Mouse (Mus musculus): ENCODE data around the gene Slc48a1. TPM values are rescaled to one million over a fixed set of nuclear protein-coding genes. Genes with fewer than 3 reads are reported as not detected.
A peak's percentile ranks its signal among the peaks of the same experiment; 100 is the strongest.

The Slc48a1 gene
- polyA plus RNA-seq, 1 experiment from 2014 or later = 41.4 TPM

DNA sequence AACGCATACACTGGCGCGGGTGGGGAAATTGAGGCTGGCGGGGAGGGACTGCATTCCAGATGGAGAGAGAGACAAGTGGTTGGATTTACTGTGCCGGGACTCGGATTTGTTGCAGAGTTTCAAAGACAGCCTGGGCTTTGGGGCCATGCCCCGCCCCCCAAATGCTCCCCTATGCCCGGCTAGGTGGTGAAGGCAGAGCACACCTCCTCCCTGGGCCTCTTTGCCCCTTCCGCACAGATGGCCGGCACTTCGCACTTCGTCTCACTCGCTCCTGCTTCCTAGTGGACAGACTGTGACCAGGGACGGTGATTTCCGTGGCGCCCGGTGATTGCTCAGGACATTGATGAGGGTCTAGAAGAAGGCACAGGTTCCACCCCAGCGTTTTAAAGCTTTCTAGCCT is 10.1 kb upstream of the Slc48a1 start:
- no peak for ATAC-seq (ENCODE audit: low FRiP score, low read depth)
- H3K4me1 ChIP-seq = peaks cover 42% of the 10 kb centered on the region

DNA sequence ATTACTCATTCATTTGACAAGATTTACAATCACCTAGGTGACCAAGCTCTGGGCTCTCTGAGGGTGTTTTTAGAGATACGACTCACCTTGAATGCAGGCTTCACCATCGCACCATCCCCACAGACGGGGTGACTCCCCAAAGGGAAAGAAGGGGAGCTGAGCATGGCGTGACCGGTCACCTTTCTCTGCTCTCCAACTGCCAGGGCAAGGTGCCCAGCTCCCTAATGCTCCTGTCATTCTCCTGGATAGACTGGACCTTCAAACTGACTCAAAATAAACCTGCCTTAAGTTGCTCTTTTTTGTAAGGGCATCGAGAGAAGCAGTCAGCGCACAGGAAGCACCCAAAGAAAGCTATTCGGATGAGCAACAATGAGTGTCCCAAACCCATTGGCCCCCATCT is 8.0 kb upstream of the Slc48a1 start:
- no peak overlapping the region for H3K9ac ChIP-seq
- H3K4me3 ChIP-seq = no peak overlapping the region
- no peaks in the 10 kb centered on the region for H3K36me3 ChIP-seq
- no peaks in the 10 kb centered on the region for H3K9me3 ChIP-seq
- no peak for ATAC-seq (ENCODE audit: low FRiP score, low read depth)
- no peak overlapping the region for H3K4me2 ChIP-seq (replicated peaks)
- peaks cover 35% of the 10 kb centered on the region for H3K4me1 ChIP-seq
- no peak overlapping the region for H3K27ac ChIP-seq
- 93% methylated on average over 8 of the region's 8 CpGs for WGBS
- peaks cover 42% of the 10 kb centered on the region for H3K27me3 ChIP-seq (replicated peaks)

More for the DNA sequence above, 10.1 kb upstream of the Slc48a1 start:
- peaks cover 51% of the 10 kb centered on the region for H3K27me3 ChIP-seq (replicated peaks)
- H3K4me2 ChIP-seq (replicated peaks) = peak overlapping the region; percentile 74
- H3K27ac ChIP-seq = no peak overlapping the region
- under 1% methylated on average over 18 of the region's 18 CpGs for WGBS
- no peaks in the 10 kb centered on the region for H3K9me3 ChIP-seq
- peak overlapping the region; percentile 35 for H3K4me3 ChIP-seq
- H3K9ac ChIP-seq = peak overlapping the region; percentile 41
- H3K36me3 ChIP-seq = no peaks in the 10 kb centered on the region

- Histone ChIP-seq H3K4me2 (replicated peaks) (no peak overlapping the region), H3K9ac (no peak overlapping the region), H3K9me3 (no peaks in the 10 kb centered on the region), H3K4me3 (no peak overlapping the region), H3K27ac (no peak overlapping the region), H3K36me3 (no peaks in the 10 kb centered on the region), H3K4me1 (peaks cover 8% of the 10 kb centered on the region), H3K27me3 (replicated peaks) (peaks cover 22% of the 10 kb centered on the region)
- no peak for ATAC-seq (ENCODE audit: low FRiP score, low read depth)
- 41% methylated on average over 5 of the region's 5 CpGs for WGBS
Measured at GRCm38 (mm10) chr15:97773108-97773507, 5.2 kb upstream of the Slc48a1 start.

DNA sequence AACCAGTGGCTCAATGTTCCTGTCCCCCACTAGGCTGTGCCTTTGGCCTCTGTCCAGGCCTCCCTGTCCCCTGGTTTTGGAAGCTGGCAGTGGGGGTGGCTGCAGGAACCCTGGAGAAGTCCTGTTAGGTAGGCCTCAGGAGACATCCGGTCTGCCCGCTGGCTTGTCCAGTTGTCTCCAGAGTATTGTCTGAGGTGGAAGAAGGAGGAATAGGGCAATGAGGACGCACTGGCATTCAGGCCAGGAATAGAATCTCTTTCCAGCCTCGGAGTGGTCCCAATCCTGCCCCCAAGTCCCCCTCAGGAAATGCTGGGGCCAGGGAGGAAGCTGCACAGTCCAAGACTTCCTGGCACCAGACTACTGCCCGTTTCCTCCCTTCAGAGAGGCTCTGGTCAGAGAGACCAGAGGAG is 4.4 kb upstream of the Slc48a1 start:
- H3K36me3 ChIP-seq = no peaks in the 10 kb centered on the region
- no peaks in the 10 kb centered on the region for H3K9me3 ChIP-seq
- no peak overlapping the region for H3K9ac ChIP-seq
- no peak overlapping the region for H3K4me2 ChIP-seq (replicated peaks)
- no peak for ATAC-seq (ENCODE audit: low FRiP score, low read depth)
- no peak overlapping the region for H3K4me3 ChIP-seq
- H3K27me3 ChIP-seq (replicated peaks) = peaks cover 15% of the 10 kb centered on the region
- 72% methylated on average over 5 of the region's 5 CpGs for WGBS
- H3K4me1 ChIP-seq = 0 out of 2 replicates have a peak, but pooled peaks cover 4% of the 10 kb centered on the region
- no peak overlapping the region for H3K27ac ChIP-seq

DNA sequence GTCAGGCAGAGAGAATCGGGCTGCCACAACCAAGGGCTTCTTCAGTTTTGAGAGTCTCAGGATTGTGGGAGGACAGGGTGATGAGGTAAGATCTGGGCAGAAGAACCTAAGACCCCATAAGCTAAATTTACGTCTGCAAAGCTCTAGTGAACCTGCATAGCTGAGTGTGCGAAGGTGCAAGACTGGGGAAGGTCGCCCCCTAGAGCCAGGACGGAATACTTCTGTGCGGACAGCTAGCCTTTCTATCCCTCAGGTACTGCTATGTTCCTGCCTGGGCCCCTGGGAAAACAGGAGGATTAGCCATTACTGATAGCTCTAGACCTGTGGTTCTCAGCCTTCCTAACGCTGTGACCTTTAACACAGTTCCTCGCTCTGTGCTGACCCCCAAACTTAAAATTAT is 1.8 kb upstream of the Slc48a1 start:
- Histone ChIP-seq H3K9ac (no peak overlapping the region), H3K36me3 (no peaks in the 10 kb centered on the region), H3K27ac (no peak overlapping the region), H3K27me3 (replicated peaks) (0 out of 2 replicates have a peak, but pooled peaks cover 2% of the 10 kb centered on the region), H3K4me3 (no peak overlapping the region), H3K9me3 (no peaks in the 10 kb centered on the region), H3K4me1 (0 out of 2 replicates have a peak, but pooled peaks cover 4% of the 10 kb centered on the region), H3K4me2 (replicated peaks) (no peak overlapping the region)
- no peak for ATAC-seq (ENCODE audit: low FRiP score, low read depth)
- 14% methylated on average over 8 of the region's 8 CpGs for WGBS

DNA sequence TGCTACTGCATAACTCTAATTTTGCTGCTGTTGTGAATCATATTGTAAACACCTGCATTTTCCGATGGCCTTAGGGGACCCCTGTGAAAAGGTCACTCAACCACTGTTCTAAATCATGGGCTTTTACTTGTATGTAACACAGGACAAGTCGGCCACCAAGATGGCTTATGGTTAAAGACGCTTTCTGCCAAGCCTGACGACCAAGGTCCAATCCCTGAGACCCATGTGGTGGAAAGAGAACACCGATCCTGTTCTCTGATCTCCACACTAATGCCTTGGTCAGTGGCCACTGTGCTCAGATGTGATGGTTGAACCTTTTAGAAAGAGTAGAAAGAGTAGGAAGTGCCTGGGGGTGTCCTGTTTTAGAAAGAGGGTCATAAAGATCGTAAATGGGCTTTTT is 1.4 kb upstream of the Slc48a1 start:
- no peak overlapping the region for H3K4me3 ChIP-seq
- no peak overlapping the region for H3K9ac ChIP-seq
- H3K9me3 ChIP-seq = no peaks in the 10 kb centered on the region
- no peak for ATAC-seq (ENCODE audit: low FRiP score, low read depth)
- 0 out of 2 replicates have a peak, but pooled peaks cover 4% of the 10 kb centered on the region for H3K27me3 ChIP-seq (replicated peaks)
- 73% methylated on average over 6 of the region's 6 CpGs for WGBS
- no peak overlapping the region for H3K4me2 ChIP-seq (replicated peaks)
- H3K27ac ChIP-seq = no peak overlapping the region
- H3K36me3 ChIP-seq = no peaks in the 10 kb centered on the region
- 0 out of 2 replicates have a peak, but pooled peaks cover 4% of the 10 kb centered on the region for H3K4me1 ChIP-seq

DNA sequence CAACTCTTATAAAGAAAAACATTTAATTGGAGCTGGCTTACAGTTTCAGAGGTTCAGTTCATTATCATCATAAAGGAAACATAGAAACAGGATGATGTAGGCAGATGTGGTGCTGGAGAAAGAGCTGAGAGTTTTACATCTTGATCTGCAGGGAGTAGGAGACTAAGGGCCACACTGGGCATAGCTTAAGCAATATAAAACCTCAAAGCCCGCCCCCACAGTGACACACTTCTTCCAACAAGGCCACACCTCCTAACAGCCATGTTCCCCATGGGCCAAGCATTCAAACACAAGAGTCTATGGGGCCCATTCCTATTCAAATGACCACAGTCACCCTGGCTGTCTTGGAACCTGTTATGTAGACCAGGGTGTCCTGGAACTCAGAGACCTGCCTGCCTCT is 1.3 kb downstream of the Slc48a1 start:
- Histone ChIP-seq H3K27ac (no peak overlapping the region), H3K9me3 (no peaks in the 10 kb centered on the region)

GRCm38 (mm10) chr15:97780611-97781031 is 2.3 kb downstream of the Slc48a1 start:
- Histone ChIP-seq H3K27ac (no peak overlapping the region), H3K27me3 (replicated peaks) (0 out of 2 replicates have a peak, but pooled peaks cover 18% of the 10 kb centered on the region), H3K4me3 (no peak overlapping the region), H3K9ac (no peak overlapping the region), H3K9me3 (no peaks in the 10 kb centered on the region), H3K36me3 (no peaks in the 10 kb centered on the region), H3K4me2 (replicated peaks) (no peak overlapping the region), H3K4me1 (peaks cover 11% of the 10 kb centered on the region)
- whole genome bisulfite sequencing = 76% methylated on average over 12 of the region's 12 CpGs
- ATAC-seq (ENCODE audit: low FRiP score, low read depth) = no peak

More for the DNA sequence above, 1.3 kb downstream of the Slc48a1 start:
- ATAC-seq (ENCODE audit: low FRiP score, low read depth) = no peak
- H3K4me1 ChIP-seq = peaks cover 8% of the 10 kb centered on the region
- H3K4me2 ChIP-seq (replicated peaks) = no peak overlapping the region
- H3K27me3 ChIP-seq (replicated peaks) = 0 out of 2 replicates have a peak, but pooled peaks cover 18% of the 10 kb centered on the region
- H3K9ac ChIP-seq = no peak overlapping the region
- no peaks in the 10 kb centered on the region for H3K36me3 ChIP-seq
- WGBS = 83% methylated on average over 1 of the region's 1 CpGs
- no peak overlapping the region for H3K4me3 ChIP-seq

- H3K4me3 ChIP-seq = no peak overlapping the region
- peaks cover 11% of the 10 kb centered on the region for H3K4me1 ChIP-seq
- H3K9ac ChIP-seq = no peak overlapping the region
- 10% methylated on average over 24 of the region's 24 CpGs for WGBS
- H3K36me3 ChIP-seq = no peaks in the 10 kb centered on the region
- no peak for ATAC-seq (ENCODE audit: low FRiP score, low read depth)
- H3K9me3 ChIP-seq = no peaks in the 10 kb centered on the region
- H3K27ac ChIP-seq = no peak overlapping the region
- peak overlapping the region; percentile 44 for H3K4me2 ChIP-seq (replicated peaks)
- H3K27me3 ChIP-seq (replicated peaks) = 0 out of 2 replicates have a peak, but pooled peaks cover 18% of the 10 kb centered on the region
Measured at GRCm38 (mm10) chr15:97781961-97782748, 3.8 kb downstream of the Slc48a1 start.

DNA sequence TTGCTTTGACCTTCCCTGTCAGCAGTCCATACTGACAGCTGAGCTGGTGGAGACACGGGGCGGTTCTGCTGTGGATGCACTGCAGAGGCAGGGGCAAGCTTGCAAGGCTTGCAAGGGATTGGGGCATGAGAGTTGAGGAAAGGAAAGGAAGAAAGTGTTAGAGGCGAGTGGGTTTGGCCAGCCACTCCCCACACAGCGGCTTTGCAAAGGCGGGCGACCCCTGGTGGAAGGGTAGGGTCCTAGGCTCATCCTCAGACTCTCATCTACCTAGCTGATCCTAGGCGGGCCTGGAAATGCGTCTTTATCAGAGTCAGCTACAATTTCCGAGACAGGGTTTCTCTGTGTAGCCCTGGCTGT is 4.4 kb downstream of the Slc48a1 start:
- Histone ChIP-seq H3K27ac (no peak overlapping the region), H3K9ac (no peak overlapping the region), H3K4me2 (replicated peaks) (peak overlapping the region; percentile 44), H3K27me3 (replicated peaks) (0 out of 2 replicates have a peak, but pooled peaks cover 18% of the 10 kb centered on the region), H3K4me3 (no peak overlapping the region), H3K9me3 (no peaks in the 10 kb centered on the region), H3K36me3 (no peaks in the 10 kb centered on the region), H3K4me1 (peaks cover 11% of the 10 kb centered on the region)
- WGBS = 9% methylated on average over 9 of the region's 9 CpGs
- ATAC-seq (ENCODE audit: low FRiP score, low read depth) = no peak

GRCm38 (mm10) chr15:97784092-97784559 is 5.8 kb downstream of the Slc48a1 start:
- Histone ChIP-seq H3K27me3 (replicated peaks) (0 out of 2 replicates have a peak, but pooled peaks cover 18% of the 10 kb centered on the region), H3K9ac (peak overlapping the region; percentile 84), H3K36me3 (no peaks in the 10 kb centered on the region), H3K4me1 (peaks cover 11% of the 10 kb centered on the region), H3K4me3 (peak overlapping the region; percentile 74), H3K4me2 (replicated peaks) (peak overlapping the region; percentile 87), H3K9me3 (no peaks in the 10 kb centered on the region), H3K27ac (no peak overlapping the region)
- 4% methylated on average over 39 of the region's 39 CpGs for WGBS
- ATAC-seq (ENCODE audit: low FRiP score, low read depth) = peak; percentile 87

GRCm38 (mm10) chr15:97784561-97785161 is 6.3 kb downstream of the Slc48a1 start:
- Histone ChIP-seq H3K27ac (no peak overlapping the region), H3K27me3 (replicated peaks) (0 out of 2 replicates have a peak, but pooled peaks cover 18% of the 10 kb centered on the region), H3K4me1 (peaks cover 11% of the 10 kb centered on the region), H3K4me2 (replicated peaks) (peak overlapping the region; percentile 87), H3K36me3 (peaks cover 2% of the 10 kb centered on the region; the same call in 1 of the 2 replicates), H3K4me3 (peak overlapping the region; percentile 74), H3K9me3 (no peaks in the 10 kb centered on the region), H3K9ac (peak overlapping the region; percentile 84)
- 6% methylated on average over 45 of the region's 45 CpGs for WGBS
- peak; percentile 59 for ATAC-seq (ENCODE audit: low FRiP score, low read depth)
